Mouse (Mus musculus): Measurements from ENCODE around the gene Tph1.

The Tph1 gene

DNA sequence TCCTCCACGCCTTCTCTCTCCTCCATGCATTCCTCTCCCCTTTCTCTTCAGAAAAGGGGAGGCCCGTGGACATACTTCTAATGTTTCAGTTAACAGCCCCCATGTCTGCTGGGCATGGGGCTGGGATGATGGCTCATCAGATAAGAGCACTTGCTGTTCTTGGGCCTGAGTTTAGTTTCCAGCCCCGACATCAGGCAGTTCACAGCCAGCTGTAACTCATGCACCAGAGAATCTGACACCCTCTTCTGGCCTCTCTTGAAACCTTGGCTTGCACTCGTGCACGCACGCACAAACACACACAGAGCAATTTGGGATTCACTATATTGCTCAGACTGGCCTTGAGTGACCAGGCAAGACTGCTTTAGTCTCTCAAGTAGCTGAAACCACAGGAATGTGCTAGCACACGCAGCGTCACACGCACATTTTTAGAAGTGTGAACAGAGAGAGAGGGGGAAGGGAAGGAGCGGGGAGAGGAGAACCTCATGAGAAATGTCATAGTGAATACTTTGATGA, at the start of gene Tph1:
Gene Tph1 (minus strand): TSS at position 378 of the 513 bp plus-strand sequence.
- no peak for TF ChIP-seq GATA4 (IDR thresholded peaks at IDR 0.05; ENCODE audit: insufficient replicate concordance, low read length)

DNA sequence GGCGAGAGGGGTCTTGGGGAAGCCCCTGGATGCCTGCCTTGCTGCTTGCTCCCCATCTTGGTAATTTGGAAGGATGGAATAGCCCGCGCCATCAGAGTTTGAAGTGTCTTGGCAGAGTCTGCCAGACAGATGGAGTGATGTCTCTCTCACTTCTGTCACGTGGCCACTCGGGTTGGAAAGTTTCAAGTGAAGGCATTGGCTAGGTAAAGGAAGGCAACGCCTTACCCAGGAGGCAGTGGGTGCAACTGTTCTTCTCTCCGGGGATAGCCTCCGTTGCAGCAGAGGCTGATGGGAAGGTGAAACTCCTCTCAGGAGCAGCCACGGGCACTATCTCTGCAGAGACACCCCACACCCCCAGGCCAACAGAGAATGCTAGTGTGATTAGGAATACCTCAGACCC, 48.1 kb upstream of the Tph1 start:
- TF ChIP-seq GATA4 (IDR thresholded peaks at IDR 0.05; ENCODE audit: insufficient replicate concordance, low read length) = no peak

DNA sequence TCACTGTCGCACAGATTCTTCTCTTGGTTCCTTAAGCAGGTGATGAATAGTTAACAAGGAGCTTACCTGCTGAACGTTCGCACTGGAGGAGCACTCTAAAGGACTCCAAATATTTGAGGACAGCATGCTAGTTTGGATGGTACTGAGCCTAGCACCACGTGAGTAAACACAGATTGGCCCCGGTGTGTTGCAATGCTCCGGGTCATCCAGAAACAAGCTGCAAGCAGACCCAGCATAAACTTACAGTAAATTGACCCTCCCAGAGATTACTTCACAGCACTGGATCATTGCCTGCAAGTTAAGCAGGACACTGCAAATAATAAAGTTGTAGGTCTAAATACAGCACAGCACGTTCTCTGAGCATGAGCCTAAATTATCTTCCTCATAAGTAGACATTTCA, 47.2 kb upstream of the Tph1 start:
- TF ChIP-seq GATA4 (IDR thresholded peaks at IDR 0.05; ENCODE audit: insufficient replicate concordance, low read length) = no peak

DNA sequence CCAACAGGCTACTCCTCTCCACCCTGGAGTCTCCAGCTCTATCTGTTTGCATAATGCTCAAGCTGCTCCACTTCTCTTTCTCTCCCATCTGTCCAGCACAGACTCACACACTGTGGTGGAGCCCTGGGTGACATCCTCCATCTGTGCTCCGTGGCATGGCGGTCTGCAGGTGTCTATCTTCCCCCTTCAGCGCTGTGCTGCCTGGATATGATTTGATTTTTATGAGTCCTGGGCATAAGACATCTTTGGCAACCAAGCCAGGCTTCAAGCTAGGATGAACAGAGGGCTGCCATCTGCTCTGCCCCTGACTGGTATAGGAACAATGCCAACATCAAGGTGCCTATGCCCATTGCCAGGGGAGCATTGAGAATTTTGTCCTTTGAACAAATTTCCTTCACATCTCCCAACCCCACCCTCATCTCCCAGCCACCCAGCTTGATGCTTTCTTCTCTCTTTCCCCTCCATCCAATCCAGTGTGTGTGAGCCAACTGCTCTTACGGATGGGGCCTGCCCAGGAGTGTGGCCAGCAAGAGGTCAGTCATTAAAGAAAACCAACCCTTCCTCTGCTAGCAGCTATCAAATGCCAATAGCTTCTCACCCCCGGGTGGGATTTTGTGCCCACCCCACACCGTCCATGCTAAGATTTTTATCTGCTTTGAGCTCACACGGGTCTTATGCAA, 46.4 kb upstream of the Tph1 start:
- no peak for TF ChIP-seq GATA4 (IDR thresholded peaks at IDR 0.05; ENCODE audit: insufficient replicate concordance, low read length)

- TF ChIP-seq GATA4 (IDR thresholded peaks at IDR 0.05; ENCODE audit: insufficient replicate concordance, low read length) = no peak
Measured at GRCm38 (mm10) chr7:46716897-46717296, 44.6 kb upstream of the Tph1 start.

GRCm38 (mm10) chr7:46715600-46715999, 43.3 kb upstream of the Tph1 start, which contains the start of gene Saa3:
Saa3 (minus strand) TSS chr7:46715700.
- TF ChIP-seq GATA4 (IDR thresholded peaks at IDR 0.05; ENCODE audit: insufficient replicate concordance, low read length) = no peak

GRCm38 (mm10) chr7:46714518-46714917, 42.2 kb upstream of the Tph1 start:
- no peak for TF ChIP-seq GATA4 (IDR thresholded peaks at IDR 0.05; ENCODE audit: insufficient replicate concordance, low read length)

- TF ChIP-seq GATA4 (IDR thresholded peaks at IDR 0.05; ENCODE audit: insufficient replicate concordance, low read length) = no peak
Measured at GRCm38 (mm10) chr7:46712250-46712649, 39.9 kb upstream of the Tph1 start.

GRCm38 (mm10) chr7:46710390-46710844, 38.1 kb upstream of the Tph1 start, which contains the start of gene Saal1:
Saal1 (minus strand) TSS chr7:46710680.
- TF ChIP-seq GATA4 (IDR thresholded peaks at IDR 0.05; ENCODE audit: insufficient replicate concordance, low read length) = no peak; the same call in 1 of the 2 replicates

DNA sequence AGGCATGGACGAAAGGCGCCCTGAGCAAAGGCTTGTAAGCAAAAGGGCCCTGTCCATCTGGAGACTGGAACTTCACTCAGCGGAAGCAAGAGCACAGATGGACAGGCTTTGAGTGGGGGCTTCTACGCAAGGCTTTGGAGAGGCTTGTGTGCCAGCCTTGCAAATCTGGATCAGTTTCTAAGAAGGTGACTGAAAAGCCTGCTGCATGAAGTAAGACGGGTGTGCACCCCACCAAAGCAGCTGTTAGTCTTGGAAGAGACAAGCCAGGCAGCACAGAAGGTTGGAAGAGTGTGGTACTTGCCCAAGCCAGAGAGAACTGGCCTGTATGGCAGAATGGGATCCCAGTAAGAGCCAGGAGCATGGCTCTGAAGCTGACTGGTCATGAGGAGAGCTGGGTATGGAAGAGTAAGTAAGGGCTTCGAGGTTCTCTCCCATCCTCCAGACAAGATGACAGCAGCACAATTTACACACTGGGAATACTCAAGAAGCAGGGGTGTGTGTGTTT, 28.2 kb upstream of the Tph1 start:
- no peak for TF ChIP-seq GATA4 (IDR thresholded peaks at IDR 0.05; ENCODE audit: insufficient replicate concordance, low read length)

DNA sequence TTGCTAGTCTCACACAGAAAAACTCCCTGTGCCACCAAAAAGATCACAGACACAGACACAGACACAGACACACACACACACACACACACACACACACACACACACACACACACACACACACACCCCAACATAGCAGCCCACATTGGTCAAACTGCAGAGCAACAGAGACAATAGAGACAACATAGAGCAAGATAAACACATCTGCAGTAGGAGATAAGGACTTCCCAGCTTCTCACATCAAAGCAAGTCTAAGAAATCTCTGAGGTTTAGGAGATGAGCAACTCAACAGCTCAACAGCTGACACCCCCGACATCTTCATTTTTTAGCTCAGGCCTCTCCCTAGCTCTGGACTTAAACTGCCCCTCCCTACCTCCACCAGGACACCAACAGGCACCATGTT, 24.4 kb upstream of the Tph1 start:
- TF ChIP-seq GATA4 (IDR thresholded peaks at IDR 0.05; ENCODE audit: insufficient replicate concordance, low read length) = no peak

GRCm38 (mm10) chr7:46686827-46687226, 14.5 kb upstream of the Tph1 start:
- no peak for TF ChIP-seq GATA4 (IDR thresholded peaks at IDR 0.05; ENCODE audit: insufficient replicate concordance, low read length)

DNA sequence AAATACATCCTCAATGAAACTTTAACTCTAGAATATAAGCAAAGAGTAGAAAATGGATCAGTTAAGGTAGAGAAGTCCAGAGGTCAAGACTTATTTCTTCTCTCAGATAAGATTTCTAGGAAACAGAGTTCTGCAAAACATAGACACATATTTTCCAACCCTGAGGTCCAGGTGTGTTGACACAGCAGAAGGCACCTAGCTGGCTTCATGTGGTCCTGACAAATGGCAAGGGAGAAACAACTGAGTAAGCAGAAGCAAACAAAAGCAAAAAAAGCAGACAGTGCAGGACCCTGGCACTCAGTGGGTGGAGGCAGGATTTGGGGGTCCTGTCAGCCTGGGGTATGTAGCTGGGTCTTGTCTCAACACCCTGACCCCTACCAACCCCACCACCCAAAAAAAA, 8.4 kb upstream of the Tph1 start:
- TF ChIP-seq GATA4 (IDR thresholded peaks at IDR 0.05; ENCODE audit: insufficient replicate concordance, low read length) = no peak

- TF ChIP-seq GATA4 (IDR thresholded peaks at IDR 0.05; ENCODE audit: insufficient replicate concordance, low read length) = no peak
Measured at GRCm38 (mm10) chr7:46678417-46678816, 6.1 kb upstream of the Tph1 start.

DNA sequence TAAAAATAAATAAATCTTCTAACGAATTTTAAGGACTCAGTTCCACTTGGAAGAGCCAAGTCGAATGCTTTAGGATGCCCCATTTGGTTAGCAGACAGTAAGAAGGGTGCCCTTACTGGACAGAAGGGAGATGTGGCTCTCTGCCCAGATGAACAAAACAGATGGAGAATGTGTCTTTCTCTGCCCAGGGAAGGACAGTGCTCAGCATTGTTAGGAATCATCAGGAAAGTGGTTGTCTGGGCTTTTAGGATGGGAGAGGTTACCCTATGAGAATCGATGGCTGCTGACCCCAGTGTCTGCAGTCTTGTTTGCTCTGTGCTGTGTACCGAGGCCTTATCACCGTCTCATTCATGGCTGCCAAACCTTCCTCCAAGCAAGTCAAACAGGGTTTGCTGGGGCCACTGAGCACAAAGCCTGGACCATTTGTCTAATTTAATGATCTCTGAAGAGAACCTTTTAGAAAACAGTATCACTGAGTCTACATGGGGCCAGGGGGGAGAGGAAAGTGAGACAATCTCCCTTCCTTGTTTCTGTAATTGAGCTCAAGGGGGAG, 4.5 kb upstream of the Tph1 start:
- TF ChIP-seq GATA4 (IDR thresholded peaks at IDR 0.05; ENCODE audit: insufficient replicate concordance, low read length) = no peak

GRCm38 (mm10) chr7:46675886-46676285, 3.5 kb upstream of the Tph1 start:
- TF ChIP-seq GATA4 (IDR thresholded peaks at IDR 0.05; ENCODE audit: insufficient replicate concordance, low read length) = no peak

Measured in liver, adult (tissue).